Mouse (Mus musculus) heart, embryonic 12.5 days (tissue): ENCODE data around the gene Acaca. TPM values are rescaled to one million over a fixed set of nuclear protein-coding genes. Genes with fewer than 3 reads are reported as not detected.

Experiments
- ATAC-seq: fragments of 200-750 bp; cut with Nextera tagmentation; 2 replicates; pipeline ENCODE4 v1.8.0; 2017; ENCODE audit warnings: moderate TSS enrichment, moderate library complexity; ENCODE audit not compliant: insufficient number of reproducible peaks, low FRiP score
- H3K27ac ChIP-seq: fragments of 300-500 bp; sonication (generic); 2 replicates; pipeline ENCODE4 v1.5.1; 2016; ENCODE audit warnings: mild to moderate bottlenecking, moderate library complexity; ENCODE audit not compliant: poor library complexity, severe bottlenecking
- H3K27me3 ChIP-seq: fragments of 300-500 bp; sonication (generic); replicated peaks from 2 replicates; pipeline ENCODE4 v1.6.1; 2016; ENCODE audit warnings: mild to moderate bottlenecking, moderate library complexity
- H3K36me3 ChIP-seq: fragments of 300-500 bp; sonication (generic); 2 replicates; pipeline ENCODE4 v1.6.1; 2016; ENCODE audit warnings: mild to moderate bottlenecking, moderate library complexity
- H3K4me1 ChIP-seq: fragments of 300-500 bp; sonication (generic); replicated peaks from 2 replicates; pipeline ENCODE4 v1.6.1; 2016; ENCODE audit warnings: mild to moderate bottlenecking
- H3K4me2 ChIP-seq: fragments of 300-500 bp; sonication (generic); 2 replicates; pipeline ENCODE4 v1.6.1; 2016; ENCODE audit warnings: mild to moderate bottlenecking, moderate library complexity
- H3K4me3 ChIP-seq: fragments of 300-500 bp; sonication (generic); 2 replicates; pipeline ENCODE4 v1.5.1; 2016; ENCODE audit warnings: mild to moderate bottlenecking
- H3K9ac ChIP-seq: fragments of 300-500 bp; sonication (generic); 2 replicates; pipeline ENCODE4 v1.6.1; 2016; ENCODE audit warnings: mild to moderate bottlenecking, moderate library complexity
- H3K9me3 ChIP-seq: fragments of 300-500 bp; sonication (generic); replicated peaks from 2 replicates; pipeline ENCODE4 v1.6.1; 2016; ENCODE audit warnings: mild to moderate bottlenecking, moderate library complexity
- WGBS: fragments of 180-500 bp; shearing (Covaris S2); methylation state at CpG from one replicate; pipeline ENCODE4 v1.1.7; 2016; 5-methylcytosine and 5-hydroxymethylcytosine counted together
- polyA plus RNA-seq: library from polyadenylated mRNA; unstranded; fragments of >200 nt; fragmentation: Nextera tagmentation; extraction: Ambion mirVana; gene quantifications from 2 replicates; pipeline ENCODE4 v1.2.1, GENCODE M21; 2016

Gene Acaca
- polyA plus RNA-seq, 1 experiment from 2014 or later = 15.4 TPM

DNA sequence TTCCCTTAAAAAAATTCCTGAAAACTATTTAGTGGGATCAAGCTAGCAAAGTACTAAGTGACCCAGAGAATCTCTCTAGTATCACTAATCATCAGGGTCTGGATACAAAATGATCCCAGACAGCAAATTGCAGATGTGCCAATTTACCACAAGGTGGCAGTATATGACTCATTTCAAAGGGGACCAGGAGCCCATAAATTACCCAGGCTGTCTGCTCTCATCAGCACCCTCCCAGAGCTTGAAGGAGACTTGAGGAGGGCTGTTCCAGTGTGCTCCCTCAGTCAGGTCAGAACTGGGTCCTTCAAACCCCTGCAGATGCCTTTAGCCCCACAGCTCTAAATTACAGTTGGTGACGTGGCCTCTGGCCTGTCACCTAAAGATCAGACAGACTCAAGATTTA, 300.1 kb downstream of the Acaca start:
- H3K36me3 ChIP-seq = peaks cover 4% of the 10 kb centered on the region; the same call in 1 of the 2 replicates
- H3K27me3 ChIP-seq = no peaks in the 10 kb centered on the region
- H3K4me3 ChIP-seq = no peak overlapping the region
- ATAC-seq = no peak
- 62% methylated on average over 1 of the region's 1 CpGs for WGBS
- no peaks in the 10 kb centered on the region for H3K4me1 ChIP-seq
- no peak overlapping the region for H3K9ac ChIP-seq
- H3K4me2 ChIP-seq = no peak overlapping the region
- no peak overlapping the region for H3K27ac ChIP-seq
- no peaks in the 10 kb centered on the region for H3K9me3 ChIP-seq

DNA sequence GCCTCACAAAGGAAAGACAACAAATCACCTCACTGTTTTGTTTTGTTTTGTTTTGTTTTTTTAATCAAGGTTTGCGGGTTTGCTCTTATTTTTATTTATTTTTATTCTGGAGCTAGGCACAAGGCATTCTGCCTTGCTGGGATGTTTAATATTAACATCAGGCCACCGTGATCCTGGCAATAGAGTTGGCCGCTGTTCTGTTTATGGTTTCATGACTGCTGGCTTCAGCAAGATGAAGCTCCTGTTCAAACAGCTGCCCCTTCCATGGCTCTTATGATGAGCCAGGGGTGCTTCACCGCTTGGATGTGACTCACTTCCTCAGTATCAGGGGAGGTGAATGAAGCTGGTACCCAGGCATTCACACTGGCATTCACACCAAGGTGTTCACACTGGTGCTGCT, 300.9 kb downstream of the Acaca start:
- Histone ChIP-seq H3K4me2 (no peak overlapping the region), H3K27ac (no peak overlapping the region), H3K4me1 (no peaks in the 10 kb centered on the region), H3K36me3 (peaks cover 4% of the 10 kb centered on the region; the same call in 1 of the 2 replicates), H3K27me3 (no peaks in the 10 kb centered on the region), H3K4me3 (no peak overlapping the region), H3K9ac (no peak overlapping the region), H3K9me3 (no peaks in the 10 kb centered on the region)
- 84% methylated on average over 4 of the region's 4 CpGs for WGBS
- no peak for ATAC-seq

DNA sequence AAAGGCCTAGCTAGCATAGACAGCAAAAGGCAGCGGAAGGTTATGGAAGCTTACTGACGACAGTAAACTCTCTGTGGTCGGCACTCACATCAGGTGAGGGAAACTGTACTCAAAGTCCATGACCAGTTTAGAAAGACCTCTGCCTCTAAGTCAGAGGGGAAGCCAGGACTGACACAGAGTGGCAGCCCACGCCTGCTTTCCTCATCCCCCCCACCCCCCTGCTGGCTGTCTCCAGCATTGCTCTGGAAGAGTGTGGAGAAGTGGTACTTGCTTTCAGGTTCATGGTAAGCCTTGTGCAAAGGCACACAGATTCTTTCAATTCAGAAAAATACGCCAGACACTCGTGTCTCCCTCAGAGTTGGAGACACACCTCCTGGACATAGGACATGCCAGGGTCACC, 305.4 kb downstream of the Acaca start:
- H3K4me2 ChIP-seq = no peak overlapping the region
- H3K27me3 ChIP-seq = no peaks in the 10 kb centered on the region
- H3K4me3 ChIP-seq = no peak overlapping the region
- no peak overlapping the region for H3K9ac ChIP-seq
- H3K9me3 ChIP-seq = no peaks in the 10 kb centered on the region
- H3K4me1 ChIP-seq = no peaks in the 10 kb centered on the region
- H3K27ac ChIP-seq = no peak overlapping the region
- no peak for ATAC-seq
- H3K36me3 ChIP-seq = peaks cover 8% of the 10 kb centered on the region; the same call in 1 of the 2 replicates
- 80% methylated on average over 6 of the region's 6 CpGs for WGBS

DNA sequence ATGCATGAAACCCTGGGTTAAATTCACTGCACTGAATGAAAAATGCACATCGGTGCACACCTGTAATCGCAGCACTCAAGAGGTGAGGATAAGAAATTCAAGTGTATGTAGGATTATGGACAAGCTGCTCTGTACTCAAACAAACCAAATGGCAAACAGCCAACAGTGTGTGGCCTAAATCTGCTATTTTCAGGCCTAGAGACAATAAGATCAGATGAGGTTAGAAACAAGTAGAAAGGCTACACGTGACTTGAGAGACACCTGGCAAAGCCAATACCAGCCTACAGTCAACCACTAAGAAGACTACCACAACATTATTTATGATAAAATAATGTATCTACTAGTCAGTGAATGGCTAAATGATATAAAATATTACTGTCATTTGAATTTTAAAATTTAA, 310.9 kb downstream of the Acaca start:
- H3K4me1 ChIP-seq = 0 out of 2 replicates have a peak, but pooled peaks cover 3% of the 10 kb centered on the region
- no peak for ATAC-seq
- no peak overlapping the region for H3K27ac ChIP-seq
- H3K27me3 ChIP-seq = no peaks in the 10 kb centered on the region
- WGBS = 87% methylated on average over 3 of the region's 3 CpGs
- no peaks in the 10 kb centered on the region for H3K9me3 ChIP-seq
- peaks cover 11% of the 10 kb centered on the region for H3K36me3 ChIP-seq
- no peak overlapping the region for H3K4me2 ChIP-seq
- no peak overlapping the region for H3K4me3 ChIP-seq
- no peak overlapping the region for H3K9ac ChIP-seq

DNA sequence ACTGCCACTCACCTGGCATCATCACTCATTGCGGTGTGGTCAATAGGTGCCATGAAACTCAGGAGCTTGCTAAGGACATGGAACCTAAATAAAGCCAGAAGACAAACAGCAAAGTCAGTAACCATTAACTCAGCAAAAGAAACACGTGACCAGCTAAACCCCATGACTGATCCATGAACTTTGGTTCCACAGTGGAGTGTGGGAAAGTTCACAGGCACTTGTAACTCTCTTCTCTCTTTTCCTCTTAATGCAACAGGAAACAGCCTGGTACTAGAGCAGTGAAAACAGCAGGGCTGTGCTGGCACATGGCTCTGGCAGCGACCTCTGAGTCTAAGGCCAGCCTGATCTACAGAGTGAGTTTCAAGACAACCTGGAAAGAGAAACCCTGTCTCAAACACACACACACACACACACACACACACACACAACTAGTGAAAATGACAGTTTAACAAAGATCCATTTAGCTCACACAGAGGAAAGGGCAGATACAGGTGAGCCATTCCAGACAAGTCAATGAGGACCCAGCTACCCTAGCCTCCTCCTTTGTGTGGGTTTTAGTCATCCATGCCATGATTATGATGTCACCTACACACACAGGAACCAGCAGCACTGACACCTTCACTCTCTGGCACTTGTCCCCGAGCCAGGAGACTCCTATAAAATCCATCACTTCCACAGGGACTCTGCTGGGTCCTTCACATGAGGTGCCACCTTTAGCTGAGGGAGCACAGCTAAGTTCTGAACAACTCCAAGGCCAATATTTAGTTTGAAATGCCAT, 313.3 kb downstream of the Acaca start:
- no peak for ATAC-seq
- Histone ChIP-seq H3K27ac (no peak overlapping the region), H3K4me1 (0 out of 2 replicates have a peak, but pooled peaks cover 3% of the 10 kb centered on the region), H3K4me2 (no peak overlapping the region), H3K4me3 (no peak overlapping the region), H3K9me3 (no peaks in the 10 kb centered on the region), H3K9ac (no peak overlapping the region), H3K27me3 (no peaks in the 10 kb centered on the region), H3K36me3 (peaks cover 8% of the 10 kb centered on the region)
- 86% methylated on average over 4 of the region's 4 CpGs for WGBS

Other genes with a start within 250 kb of the Acaca start
- gene Ddx52, start 187.6 kb upstream of the Acaca start, polyA plus RNA-seq = 24.1 and 25.1 TPM in 2 replicates
- gene Synrg, start 165.2 kb upstream of the Acaca start, polyA plus RNA-seq = 11.9 and 15.1 TPM in 2 replicates
- gene Dusp14, start 60.4 kb upstream of the Acaca start, polyA plus RNA-seq = 5.9 and 6.2 TPM in 2 replicates
- gene Tada2a, start 72 bp upstream of the Acaca start, polyA plus RNA-seq = 22.0 and 22.9 TPM in 2 replicates
- gene Gm11437, start 37.8 kb downstream of the Acaca start, polyA plus RNA-seq = not detected in 2 replicates